Mouse (Mus musculus): ENCODE measurements at regions not wholly inside any gene's neighbourhood (a gene's known extent, or its start where the extent isn't known, plus 50 kb on each side); places are given as distances from the start of the nearest gene placed in this dataset.

DNA sequence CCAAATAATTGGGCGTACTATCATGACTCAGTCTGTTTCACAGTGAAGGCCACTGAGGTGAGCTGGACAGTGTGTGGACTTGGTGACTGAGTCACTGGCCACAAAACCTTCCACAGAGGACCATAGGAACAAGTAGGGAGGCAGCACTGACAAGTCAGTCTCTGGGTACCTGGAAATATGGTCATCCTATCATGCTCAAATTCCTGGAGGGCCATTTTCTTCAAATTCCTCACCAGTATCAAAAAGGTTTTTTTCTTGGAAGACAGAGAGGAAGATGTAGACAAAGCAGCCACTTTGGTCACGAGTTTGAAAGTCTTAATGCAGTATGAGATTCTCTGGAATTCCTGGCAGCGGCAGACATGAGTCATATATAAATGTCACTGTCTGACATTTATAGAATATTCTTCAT, 101.8 kb upstream of the Rai14 start:
- H3K36me3 ChIP-seq (ENCODE audit: insufficient read depth, low read length) = no peaks in the 10 kb centered on the region
- no peaks in the 10 kb centered on the region for H3K9me3 ChIP-seq (replicated peaks; ENCODE audit: low read length)
- H3K4me2 ChIP-seq (ENCODE audit: low read length) = no peak overlapping the region
- peak; percentile 43 for DNase-seq (ENCODE audit: low spot score)
- TF ChIP-seq CTCF (IDR thresholded peaks at IDR 0.05; ENCODE audit: low read depth) = no peak
- H3K4me3 ChIP-seq (replicated peaks; ENCODE audit: low read depth, low read length) = no peak overlapping the region
- no peak overlapping the region for H3K27ac ChIP-seq
- ATAC-seq (replicated peaks; ENCODE audit: low FRiP score, low read depth) = no peak
- no peak overlapping the region for H3K9ac ChIP-seq (ENCODE audit: low read depth, low read length)
- WGBS = 70% methylated on average over 3 of the region's 3 CpGs
- peaks cover 4% of the 10 kb centered on the region; the same call in 1 of the 2 replicates for H3K4me1 ChIP-seq (replicated peaks; ENCODE audit: insufficient read depth, low read length)
- no peaks in the 10 kb centered on the region for H3K27me3 ChIP-seq (ENCODE audit: insufficient read depth, low read length)

DNA sequence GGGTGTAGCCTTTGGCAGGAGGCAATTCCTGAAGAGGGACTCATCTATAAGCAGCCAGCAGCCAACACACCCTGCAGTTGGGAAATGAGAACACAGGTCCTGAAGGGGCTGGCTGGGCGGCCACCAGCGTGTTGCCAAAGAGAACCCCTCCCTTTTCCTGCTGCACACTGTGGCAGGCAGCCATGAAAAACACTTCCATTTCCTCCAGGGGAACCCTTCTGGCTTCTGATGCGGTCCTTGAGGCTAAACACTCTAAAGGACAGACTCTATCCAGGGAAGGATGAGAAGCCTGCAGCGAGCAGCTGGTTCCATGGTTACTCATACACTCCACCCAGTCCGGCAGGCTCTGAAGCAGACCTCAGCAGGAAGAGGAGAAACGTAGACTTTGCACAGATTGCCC, 103.8 kb upstream of the Rai14 start:
- TF ChIP-seq CTCF (IDR thresholded peaks at IDR 0.05; ENCODE audit: low read depth) = peak; percentile 29; the same call in 1 of the 2 replicates
- no peak overlapping the region for H3K4me2 ChIP-seq (ENCODE audit: low read length)
- no peak overlapping the region for H3K9ac ChIP-seq (ENCODE audit: low read depth, low read length)
- 31% methylated on average over 6 of the region's 6 CpGs for whole genome bisulfite sequencing
- no peaks in the 10 kb centered on the region for H3K36me3 ChIP-seq (ENCODE audit: insufficient read depth, low read length)
- DNase-seq (ENCODE audit: low spot score) = peak; percentile 93
- ATAC-seq (replicated peaks; ENCODE audit: low FRiP score, low read depth) = peak; percentile 81
- H3K4me3 ChIP-seq (replicated peaks; ENCODE audit: low read depth, low read length) = no peak overlapping the region
- H3K4me1 ChIP-seq (replicated peaks; ENCODE audit: insufficient read depth, low read length) = peaks cover 4% of the 10 kb centered on the region; the same call in 1 of the 2 replicates
- H3K27ac ChIP-seq = peak overlapping the region; percentile 54
- no peaks in the 10 kb centered on the region for H3K27me3 ChIP-seq (ENCODE audit: insufficient read depth, low read length)
- H3K9me3 ChIP-seq (replicated peaks; ENCODE audit: low read length) = no peaks in the 10 kb centered on the region

DNA sequence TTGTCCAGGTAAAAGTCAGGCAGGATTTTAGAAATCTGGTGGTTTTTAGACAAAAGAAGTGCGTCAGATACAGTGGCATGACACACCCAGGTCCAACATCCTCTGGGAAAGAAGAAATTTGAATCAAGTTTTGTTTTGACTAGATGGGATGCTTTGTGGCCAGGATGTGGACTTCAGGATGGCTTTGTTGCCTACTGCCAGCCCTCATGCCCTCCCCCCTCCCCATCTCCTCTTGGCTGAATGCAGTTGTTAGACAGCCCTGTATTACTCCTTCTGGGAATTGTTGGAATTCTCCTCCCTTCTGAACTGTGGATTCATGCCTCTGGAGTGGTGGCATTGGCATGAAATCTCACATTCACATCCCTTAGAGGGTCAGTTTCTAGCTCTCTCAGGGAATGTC, 104.3 kb upstream of the Rai14 start:
- no peak overlapping the region for H3K4me3 ChIP-seq (replicated peaks; ENCODE audit: low read depth, low read length)
- no peak overlapping the region for H3K4me2 ChIP-seq (ENCODE audit: low read length)
- no peak for TF ChIP-seq CTCF (IDR thresholded peaks at IDR 0.05; ENCODE audit: low read depth)
- DNase-seq (ENCODE audit: low spot score) (no peak), ATAC-seq (replicated peaks; ENCODE audit: low FRiP score, low read depth) (no peak)
- H3K9ac ChIP-seq (ENCODE audit: low read depth, low read length) = no peak overlapping the region
- H3K4me1 ChIP-seq (replicated peaks; ENCODE audit: insufficient read depth, low read length) = peaks cover 4% of the 10 kb centered on the region; the same call in 1 of the 2 replicates
- 67% methylated on average over 1 of the region's 1 CpGs for WGBS
- no peaks in the 10 kb centered on the region for H3K9me3 ChIP-seq (replicated peaks; ENCODE audit: low read length)
- peak overlapping the region; percentile 48 for H3K27ac ChIP-seq
- H3K27me3 ChIP-seq (ENCODE audit: insufficient read depth, low read length) = no peaks in the 10 kb centered on the region
- no peaks in the 10 kb centered on the region for H3K36me3 ChIP-seq (ENCODE audit: insufficient read depth, low read length)

DNA sequence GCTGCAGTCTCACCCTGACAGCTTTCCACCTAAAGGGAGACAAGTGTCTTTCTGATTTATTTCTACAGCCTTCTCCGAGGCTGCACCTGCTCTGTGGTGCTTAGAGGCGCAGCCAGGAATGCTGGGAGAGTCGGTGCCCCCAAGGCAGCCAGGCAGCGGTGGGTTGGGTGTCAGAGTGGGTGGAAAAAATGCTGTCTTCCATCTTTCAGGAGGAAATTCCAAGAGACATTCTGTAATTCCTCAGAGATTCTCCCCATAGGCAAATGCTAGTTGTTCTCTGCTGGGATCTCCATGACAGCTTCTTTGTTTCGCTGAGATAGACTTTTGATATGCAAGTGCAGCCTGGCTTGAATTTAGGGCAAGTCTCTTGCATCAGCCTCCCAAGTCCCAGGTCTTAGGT, 109.5 kb upstream of the Rai14 start:
- Histone ChIP-seq H3K4me2 (ENCODE audit: low read length) (no peak overlapping the region), H3K4me3 (replicated peaks; ENCODE audit: low read depth, low read length) (no peak overlapping the region), H3K27ac (no peak overlapping the region), H3K9ac (ENCODE audit: low read depth, low read length) (no peak overlapping the region), H3K36me3 (ENCODE audit: insufficient read depth, low read length) (no peaks in the 10 kb centered on the region), H3K9me3 (replicated peaks; ENCODE audit: low read length) (no peaks in the 10 kb centered on the region), H3K4me1 (replicated peaks; ENCODE audit: insufficient read depth, low read length) (0 out of 2 replicates have a peak, but pooled peaks cover 4% of the 10 kb centered on the region), H3K27me3 (ENCODE audit: insufficient read depth, low read length) (no peaks in the 10 kb centered on the region)
- ATAC-seq (replicated peaks; ENCODE audit: low FRiP score, low read depth) (no peak), DNase-seq (ENCODE audit: low spot score) (peak; percentile 8)
- no peak for TF ChIP-seq CTCF (IDR thresholded peaks at IDR 0.05; ENCODE audit: low read depth)
- 40% methylated on average over 5 of the region's 5 CpGs for WGBS

DNA sequence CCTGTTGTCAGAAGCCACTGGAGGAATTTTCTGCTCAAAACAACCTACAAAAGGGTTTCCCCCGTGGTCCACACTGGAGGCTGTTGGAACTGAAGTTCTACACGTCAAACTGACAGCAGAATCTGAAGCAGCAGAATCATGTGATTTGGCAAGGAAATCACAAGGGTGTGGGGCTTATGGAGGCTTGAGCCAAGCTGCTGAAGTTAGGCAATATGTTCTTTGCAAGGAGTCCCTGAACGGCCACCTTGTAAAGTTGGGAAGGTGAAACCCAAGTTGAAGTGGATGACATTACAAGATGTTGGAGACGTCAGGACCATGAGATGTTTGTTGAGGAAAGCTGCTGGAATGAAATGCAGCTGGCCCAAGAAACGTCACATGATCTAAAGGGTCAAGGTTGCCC, 115.2 kb upstream of the Rai14 start:
- ATAC-seq (replicated peaks; ENCODE audit: low FRiP score, low read depth) (no peak), DNase-seq (ENCODE audit: low spot score) (no peak)
- H3K4me3 ChIP-seq (replicated peaks; ENCODE audit: low read depth, low read length) = no peak overlapping the region
- no peaks in the 10 kb centered on the region for H3K9me3 ChIP-seq (replicated peaks; ENCODE audit: low read length)
- no peaks in the 10 kb centered on the region for H3K27me3 ChIP-seq (ENCODE audit: insufficient read depth, low read length)
- 0 out of 2 replicates have a peak, but pooled peaks cover 7% of the 10 kb centered on the region for H3K4me1 ChIP-seq (replicated peaks; ENCODE audit: insufficient read depth, low read length)
- no peak overlapping the region for H3K27ac ChIP-seq
- WGBS = 69% methylated on average over 5 of the region's 5 CpGs
- H3K9ac ChIP-seq (ENCODE audit: low read depth, low read length) = no peak overlapping the region
- no peak for TF ChIP-seq CTCF (IDR thresholded peaks at IDR 0.05; ENCODE audit: low read depth)
- H3K36me3 ChIP-seq (ENCODE audit: insufficient read depth, low read length) = no peaks in the 10 kb centered on the region
- no peak overlapping the region for H3K4me2 ChIP-seq (ENCODE audit: low read length)

DNA sequence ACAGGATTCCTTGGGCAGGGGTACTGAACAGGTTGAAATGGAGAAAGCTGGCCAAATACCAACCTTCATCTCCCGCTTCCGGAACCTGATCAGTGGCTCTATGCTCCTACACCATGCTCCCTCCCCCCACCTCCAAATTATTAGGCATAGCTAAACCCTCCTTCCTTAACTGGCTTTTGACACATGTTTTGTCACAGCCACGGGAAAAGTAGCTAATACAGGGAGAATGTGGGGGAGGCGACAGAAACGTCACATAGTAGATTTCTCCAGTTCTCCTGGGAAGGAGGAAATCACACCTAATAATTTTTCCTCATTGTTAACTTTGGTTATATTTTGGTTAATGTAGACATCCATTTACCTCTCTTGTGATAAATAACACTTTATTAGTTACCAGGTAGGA, 116.1 kb upstream of the Rai14 start:
- Histone ChIP-seq H3K4me3 (replicated peaks; ENCODE audit: low read depth, low read length) (no peak overlapping the region), H3K27me3 (ENCODE audit: insufficient read depth, low read length) (no peaks in the 10 kb centered on the region), H3K9me3 (replicated peaks; ENCODE audit: low read length) (no peaks in the 10 kb centered on the region), H3K36me3 (ENCODE audit: insufficient read depth, low read length) (no peaks in the 10 kb centered on the region), H3K4me2 (ENCODE audit: low read length) (no peak overlapping the region), H3K27ac (no peak overlapping the region), H3K4me1 (replicated peaks; ENCODE audit: insufficient read depth, low read length) (0 out of 2 replicates have a peak, but pooled peaks cover 7% of the 10 kb centered on the region), H3K9ac (ENCODE audit: low read depth, low read length) (no peak overlapping the region)
- WGBS = 59% methylated on average over 5 of the region's 5 CpGs
- TF ChIP-seq CTCF (IDR thresholded peaks at IDR 0.05; ENCODE audit: low read depth) = no peak
- ATAC-seq (replicated peaks; ENCODE audit: low FRiP score, low read depth) (no peak), DNase-seq (ENCODE audit: low spot score) (no peak)

DNA sequence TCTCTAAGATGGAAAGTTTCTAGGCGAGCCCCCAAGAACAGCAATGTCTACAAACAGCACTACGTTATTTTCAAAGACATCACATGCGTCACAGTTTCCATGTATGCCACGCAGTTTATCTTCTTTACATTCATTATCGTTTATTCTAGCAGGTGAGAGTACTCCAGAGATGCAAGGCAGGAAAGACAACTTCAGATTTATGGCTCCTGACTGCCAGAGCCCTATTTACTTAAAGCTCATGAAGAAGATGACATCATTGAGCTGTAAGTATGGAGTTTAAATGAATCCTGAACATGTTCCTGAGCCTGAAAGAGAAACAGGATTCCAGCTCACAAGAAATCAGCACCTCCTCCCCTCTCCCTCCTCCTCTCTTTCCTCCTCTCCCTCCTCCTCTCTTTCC, 116.7 kb upstream of the Rai14 start:
- TF ChIP-seq CTCF (IDR thresholded peaks at IDR 0.05; ENCODE audit: low read depth) = no peak
- no peak overlapping the region for H3K4me2 ChIP-seq (ENCODE audit: low read length)
- H3K9ac ChIP-seq (ENCODE audit: low read depth, low read length) = no peak overlapping the region
- H3K27ac ChIP-seq = no peak overlapping the region
- H3K4me3 ChIP-seq (replicated peaks; ENCODE audit: low read depth, low read length) = no peak overlapping the region
- H3K27me3 ChIP-seq (ENCODE audit: insufficient read depth, low read length) = no peaks in the 10 kb centered on the region
- H3K4me1 ChIP-seq (replicated peaks; ENCODE audit: insufficient read depth, low read length) = 0 out of 2 replicates have a peak, but pooled peaks cover 7% of the 10 kb centered on the region
- DNase-seq (ENCODE audit: low spot score) (peak; percentile 76), ATAC-seq (replicated peaks; ENCODE audit: low FRiP score, low read depth) (0 out of 2 replicates have a peak, but pooled peaks have one; percentile 17)
- WGBS = 31% methylated on average over 5 of the region's 5 CpGs
- no peaks in the 10 kb centered on the region for H3K36me3 ChIP-seq (ENCODE audit: insufficient read depth, low read length)
- H3K9me3 ChIP-seq (replicated peaks; ENCODE audit: low read length) = no peaks in the 10 kb centered on the region

All from kidney, postnatal 0 days (tissue).